Mouse (Mus musculus) frontal cortex, adult 2 months (tissue): ENCODE results near the gene Olfr432. TPM values are rescaled to one million over a fixed set of nuclear protein-coding genes. Genes with fewer than 3 reads are reported as not detected.

ENCODE experiments used
- polyA plus RNA-seq: library from polyadenylated mRNA; depleted of rRNA; stranded (reverse); fragments of >200 nt; gene quantifications from 2 replicates; pipeline ENCODE4 v1.2.3, GENCODE M21; 2012; rRNA removed

Olfr432 gene
- polyA plus RNA-seq, 1 experiment = not detected

Other genes starting within 250 kb of the Olfr432 start
- gene Ifi211, start 136.2 kb upstream of the Olfr432 start, polyA plus RNA-seq = 0.13 and 0.14 TPM in 2 replicates
- gene Mndal, start 106.7 kb upstream of the Olfr432 start, polyA plus RNA-seq = 1.3 and 1.6 TPM in 2 replicates
- gene Ifi203, start 106.5 kb upstream of the Olfr432 start, polyA plus RNA-seq = 0.71 and 0.96 TPM in 2 replicates
- gene Ifi202b, start 66.5 kb upstream of the Olfr432 start, polyA plus RNA-seq = not detected in 2 replicates
- not detected in 2 replicates for gene Ifi205, start 17.4 kb upstream of the Olfr432 start, polyA plus RNA-seq
- not detected in 2 replicates for gene Olfr433, start 8.5 kb upstream of the Olfr432 start, polyA plus RNA-seq
- not detected in 2 replicates for gene Olfr430, start 17.4 kb downstream of the Olfr432 start, polyA plus RNA-seq
- gene Olfr429, start 35.1 kb downstream of the Olfr432 start, polyA plus RNA-seq = not detected in 2 replicates
- not detected in 2 replicates for gene Olfr427, start 47.7 kb downstream of the Olfr432 start, polyA plus RNA-seq
- not detected in 2 replicates for gene Olfr231, start 72.0 kb downstream of the Olfr432 start, polyA plus RNA-seq
- not detected in 2 replicates for gene Olfr424, start 82.3 kb downstream of the Olfr432 start, polyA plus RNA-seq
- not detected in 2 replicates for gene Olfr420, start 106.4 kb downstream of the Olfr432 start, polyA plus RNA-seq
- gene Spta1, start 123.6 kb downstream of the Olfr432 start, polyA plus RNA-seq = 0.02 TPM in 2 replicates
- not detected in 2 replicates for gene Olfr419, start 202.9 kb downstream of the Olfr432 start, polyA plus RNA-seq